Mouse (Mus musculus): ENCODE data around the gene Gm3327. TPM values are rescaled to one million over a fixed set of nuclear protein-coding genes. Genes with fewer than 3 reads are reported as not detected.
"Not testable (repeated sequence)": the region's sequence is repeated elsewhere in the genome, so short reads cannot be mapped to it uniquely, and the experiment has no call there.

Gene Gm3327
- polyA plus RNA-seq (2016; fragmentation: Nextera tagmentation; extraction: Ambion mirVana) = not detected in 2 replicates

- H3K4me1 ChIP-seq; H3K4me3 ChIP-seq; H3K27me3 ChIP-seq (ENCODE audit: poor library complexity, severe bottlenecking); H3K36me3 ChIP-seq (replicated peaks); H3K9me3 ChIP-seq; H3K27ac ChIP-seq; DNase-seq (ENCODE audit: extremely low spot score, low spot score): not testable (repeated sequence)
- WGBS = 90% methylated on average over 4 of the region's 4 CpGs
Measured at GRCm38 (mm10) chr14:44123551-44123950, at the start of gene Gm3327. TSS of gene Gm3327 (plus strand) at chr14:44123851.

DNA sequence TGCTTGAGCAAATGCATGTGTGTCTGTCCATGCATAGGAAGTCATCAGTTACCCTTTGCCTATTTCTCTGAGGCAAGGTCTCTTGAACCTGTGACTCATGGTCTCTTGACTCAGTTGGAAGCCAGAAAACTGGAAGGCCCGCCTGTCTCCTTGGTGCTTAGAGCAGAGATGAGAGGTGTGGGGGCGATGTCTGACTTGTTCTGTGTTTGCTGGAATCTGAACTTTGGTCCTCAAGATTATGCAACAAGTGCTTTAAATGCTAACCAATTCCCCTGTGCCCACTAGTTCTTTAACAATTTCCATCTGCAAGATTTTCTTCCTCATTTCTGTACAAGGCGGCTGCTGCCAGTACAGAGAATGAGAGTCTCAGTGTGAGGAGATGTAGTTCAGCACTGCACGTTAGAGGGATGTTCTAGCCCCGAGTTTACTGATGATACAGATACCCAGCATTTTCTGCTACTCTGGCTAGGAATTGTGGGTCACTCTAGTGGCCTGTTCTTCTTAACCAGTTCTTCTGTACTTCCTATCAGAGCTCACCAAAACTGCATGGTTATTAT lies 45.8 kb upstream of the Gm3327 start:
- not testable (repeated sequence) for H3K4me1 ChIP-seq; H3K9me3 ChIP-seq; H3K27ac ChIP-seq; H3K27me3 ChIP-seq (ENCODE audit: poor library complexity, severe bottlenecking); H3K4me3 ChIP-seq; DNase-seq (ENCODE audit: extremely low spot score, low spot score); H3K36me3 ChIP-seq (replicated peaks)
- WGBS = 79% methylated on average over 5 of the region's 5 CpGs

DNA sequence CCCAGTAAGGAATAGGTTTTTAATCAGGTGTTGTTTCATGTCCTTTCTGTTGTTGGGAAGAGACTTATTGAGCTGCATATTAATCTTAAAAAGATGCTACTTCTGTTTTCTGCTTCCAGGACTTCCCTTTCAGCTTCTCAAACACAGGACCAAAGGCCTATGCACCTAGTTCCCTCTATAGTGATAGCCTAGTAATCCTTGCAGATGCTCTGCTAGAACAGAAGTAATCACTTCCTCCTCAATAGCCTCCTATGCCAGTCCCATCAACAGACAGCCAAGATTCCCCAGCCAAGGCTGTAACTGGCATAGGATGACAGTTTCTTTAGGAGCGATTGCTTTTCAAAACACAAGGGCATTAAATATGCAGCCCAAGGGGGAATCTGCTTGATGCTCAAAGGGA lies 37.1 kb upstream of the Gm3327 start:
- not testable (repeated sequence) for H3K9me3 ChIP-seq; H3K36me3 ChIP-seq (replicated peaks); DNase-seq (ENCODE audit: extremely low spot score, low spot score); H3K4me1 ChIP-seq; H3K27ac ChIP-seq; H3K4me3 ChIP-seq; H3K27me3 ChIP-seq (ENCODE audit: poor library complexity, severe bottlenecking)
- 100% methylated on average over 1 of the region's 1 CpGs for WGBS

GRCm38 (mm10) chr14:44087535-44087934 lies 36.1 kb upstream of the Gm3327 start:
- not testable (repeated sequence) for H3K4me1 ChIP-seq; H3K36me3 ChIP-seq (replicated peaks); H3K27ac ChIP-seq; H3K27me3 ChIP-seq (ENCODE audit: poor library complexity, severe bottlenecking); H3K9me3 ChIP-seq; H3K4me3 ChIP-seq; DNase-seq (ENCODE audit: extremely low spot score, low spot score)
- 80% methylated on average over 2 of the region's 2 CpGs for WGBS

DNA sequence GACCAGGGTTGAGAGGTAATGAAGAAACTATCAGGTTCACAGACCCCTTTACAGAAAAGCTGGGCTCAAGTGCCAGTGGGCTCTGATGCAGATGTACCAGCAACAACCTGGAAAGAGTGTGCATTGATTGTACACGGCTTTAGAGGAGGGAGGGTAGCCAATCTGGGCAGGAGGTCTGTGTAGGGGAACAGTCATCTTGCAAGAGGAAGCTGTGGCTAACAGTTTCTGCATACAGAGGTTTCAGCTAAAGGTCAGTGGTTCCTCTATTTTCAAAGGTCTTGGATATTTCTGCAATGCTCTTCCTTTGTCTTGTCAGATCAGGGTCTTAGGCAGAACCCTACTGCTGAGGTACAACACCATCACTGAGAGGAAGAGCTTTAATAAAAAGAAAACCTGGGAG lies 32.1 kb upstream of the Gm3327 start:
- H3K4me3 ChIP-seq; H3K27me3 ChIP-seq (ENCODE audit: poor library complexity, severe bottlenecking); H3K27ac ChIP-seq; H3K9me3 ChIP-seq; H3K4me1 ChIP-seq; DNase-seq (ENCODE audit: extremely low spot score, low spot score); H3K36me3 ChIP-seq (replicated peaks): not testable (repeated sequence)
- WGBS = 48% methylated on average over 1 of the region's 1 CpGs

GRCm38 (mm10) chr14:44094445-44094844 lies 29.2 kb upstream of the Gm3327 start:
- not testable (repeated sequence) for H3K36me3 ChIP-seq (replicated peaks); DNase-seq (ENCODE audit: extremely low spot score, low spot score); H3K4me3 ChIP-seq; H3K9me3 ChIP-seq; H3K27me3 ChIP-seq (ENCODE audit: poor library complexity, severe bottlenecking); H3K27ac ChIP-seq; H3K4me1 ChIP-seq
- 82% methylated on average over 5 of the region's 5 CpGs for WGBS

- H3K27me3 ChIP-seq (ENCODE audit: poor library complexity, severe bottlenecking); H3K4me1 ChIP-seq; DNase-seq (ENCODE audit: extremely low spot score, low spot score); H3K4me3 ChIP-seq; H3K36me3 ChIP-seq (replicated peaks); H3K9me3 ChIP-seq; H3K27ac ChIP-seq: not testable (repeated sequence)
- WGBS = no CpG with 5 or more reads among the region's 1 CpGs
Measured at GRCm38 (mm10) chr14:44100030-44100429, 23.6 kb upstream of the Gm3327 start.

- not testable (repeated sequence) for H3K27ac ChIP-seq; DNase-seq (ENCODE audit: extremely low spot score, low spot score); H3K27me3 ChIP-seq (ENCODE audit: poor library complexity, severe bottlenecking); H3K4me3 ChIP-seq; H3K36me3 ChIP-seq (replicated peaks); H3K4me1 ChIP-seq; H3K9me3 ChIP-seq
- 86% methylated on average over 2 of the region's 2 CpGs for WGBS
Measured at GRCm38 (mm10) chr14:44102354-44102753, 21.3 kb upstream of the Gm3327 start, which contains the start of gene Ear2. TSS of gene Ear2 (plus strand) at chr14:44102654.

DNA sequence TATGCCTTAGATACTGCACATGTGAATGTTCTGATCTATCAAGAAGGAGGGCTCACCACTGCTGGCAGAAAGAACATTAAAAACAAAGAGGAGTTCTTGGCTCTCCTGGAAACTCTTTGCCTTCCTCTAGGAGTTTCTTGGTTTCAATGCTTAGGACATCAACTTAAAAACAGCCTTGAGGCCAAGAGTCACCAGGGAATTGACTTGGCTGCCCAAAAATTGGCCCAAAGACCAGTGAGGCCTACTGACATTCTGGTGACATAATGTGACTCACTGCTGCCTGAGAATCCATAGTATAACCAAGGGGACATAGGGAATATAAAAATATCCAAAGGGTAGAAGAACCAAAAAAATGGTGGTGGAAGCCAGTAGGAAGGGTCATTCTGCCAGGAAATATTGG lies 12.7 kb upstream of the Gm3327 start:
- H3K27me3 ChIP-seq (ENCODE audit: poor library complexity, severe bottlenecking) = no peaks in the 10 kb centered on the region
- no peak for DNase-seq (ENCODE audit: extremely low spot score, low spot score)
- no peak overlapping the region for H3K27ac ChIP-seq
- no peaks in the 10 kb centered on the region for H3K9me3 ChIP-seq
- no peak overlapping the region for H3K4me3 ChIP-seq
- no peaks in the 10 kb centered on the region for H3K36me3 ChIP-seq (replicated peaks)
- H3K4me1 ChIP-seq = no peaks in the 10 kb centered on the region

Other genes with a start within 250 kb of the Gm3327 start
- gene Ear1, start 248.3 kb upstream of the Gm3327 start, polyA plus RNA-seq (2016; fragmentation: Nextera tagmentation; extraction: Ambion mirVana) = not detected in 2 replicates
- not detected in 2 replicates for gene Ear10, start 200.3 kb upstream of the Gm3327 start, polyA plus RNA-seq (2016; fragmentation: Nextera tagmentation; extraction: Ambion mirVana)
- 4.7 and 5.5 TPM in 2 replicates for gene Gm8113, start 198.5 kb upstream of the Gm3327 start, polyA plus RNA-seq (2016; fragmentation: Nextera tagmentation; extraction: Ambion mirVana)
- gene Ang5, start 166.8 kb upstream of the Gm3327 start, polyA plus RNA-seq (2016; fragmentation: Nextera tagmentation; extraction: Ambion mirVana) = not detected in 2 replicates
- not detected in 2 replicates for gene Ang6, start 121.6 kb upstream of the Gm3327 start, polyA plus RNA-seq (2016; fragmentation: Nextera tagmentation; extraction: Ambion mirVana)
- not detected in 2 replicates for gene Ear2, start 21.2 kb upstream of the Gm3327 start, polyA plus RNA-seq (2016; fragmentation: Nextera tagmentation; extraction: Ambion mirVana)
- gene Gm8212, start 73.8 kb downstream of the Gm3327 start, polyA plus RNA-seq (2016; fragmentation: Nextera tagmentation; extraction: Ambion mirVana) = not detected in 2 replicates
- not detected in 2 replicates for gene 4930503E14Rik, start 89.4 kb downstream of the Gm3327 start, polyA plus RNA-seq (2016; fragmentation: Nextera tagmentation; extraction: Ambion mirVana)
- gene Gm8220, start 161.7 kb downstream of the Gm3327 start, polyA plus RNA-seq (2016; fragmentation: Nextera tagmentation; extraction: Ambion mirVana) = not detected in 2 replicates
- not detected in 2 replicates for gene Gm5930, start 214.7 kb downstream of the Gm3327 start, polyA plus RNA-seq (2016; fragmentation: Nextera tagmentation; extraction: Ambion mirVana)
- gene Gm8229, start 241.5 kb downstream of the Gm3327 start, polyA plus RNA-seq (2016; fragmentation: Nextera tagmentation; extraction: Ambion mirVana) = not detected in 2 replicates

Measured in forebrain, embryonic 10.5 days (tissue).